Mouse (Mus musculus): ENCODE results near the gene Esrrb. TPM values are rescaled to one million over a fixed set of nuclear protein-coding genes. Genes with fewer than 3 reads are reported as not detected.

The Esrrb gene
- total RNA-seq, 1 experiment, result 120 TPM

GRCm38 (mm10) chr12:86433371-86433821, 72.5 kb downstream of the Esrrb start:
- Histone ChIP-seq H3K4me3 (ENCODE audit: insufficient read depth in 1 of 2, low read depth in 1 of 2, low read length in 2 of 2, poor library complexity in 1 of 2, severe bottlenecking in 1 of 2) (peak overlapping the region in 1 of 2 experiments; percentile 53; a peak in 2 of 4 replicates), H3K27ac (ENCODE audit: insufficient read depth, low read depth, low read length, poor library complexity, severe bottlenecking) (no peak overlapping the region), H3K36me3 (ENCODE audit: control insufficient read depth, insufficient read depth, low read length, poor library complexity, severe bottlenecking) (no peaks in the 10 kb centered on the region), H3K4me1 (ENCODE audit: control insufficient read depth in 2 of 2, insufficient read depth in 2 of 2, low read length in 2 of 2, poor library complexity in 1 of 2) (peaks cover 5 to 11% of the 10 kb centered on the region in 2 experiments; a peak in 2 of 4 replicates), H3K9me3 (ENCODE audit: control insufficient read depth, insufficient read depth, low read depth, low read length) (no peaks in the 10 kb centered on the region), H3K9ac (ENCODE audit: insufficient read depth, low read depth, low read length, poor library complexity, severe bottlenecking) (peak overlapping the region; percentile 42; the same call in 1 of the 2 replicates)
- TF ChIP-seq HCFC1 (IDR thresholded peaks at IDR 0.05; ENCODE audit: borderline replicate concordance, insufficient read depth, low read length) (peak; percentile 32; the same call in 1 of the 2 replicates), ZNF384 (IDR thresholded peaks at IDR 0.05; ENCODE audit: low read depth, low read length) (no peak), MAFK (IDR thresholded peaks at IDR 0.05; ENCODE audit: insufficient read depth, low read depth, low read length) (no peak), CHD2 (IDR thresholded peaks at IDR 0.05; ENCODE audit: low read depth, low read length) (no peak), ZC3H11A (IDR thresholded peaks at IDR 0.05; ENCODE audit: borderline replicate concordance, low read depth, low read length) (0 out of 2 replicates have a peak, but pooled peaks have one; percentile 12)
- DNase-seq (ENCODE audit: low read depth, low spot score), result peak; percentile 86
- in situ Hi-C loops (cut with MboI; ENCODE audit: low sequenced_read_pairs in 2 of 2, unreplicated experiment in 2 of 2), result no loop called here

- no peaks in the 10 kb centered on the region for H3K9me3 ChIP-seq (ENCODE audit: control insufficient read depth, insufficient read depth, low read depth, low read length)
- TF ChIP-seq HCFC1 (IDR thresholded peaks at IDR 0.05; ENCODE audit: borderline replicate concordance, insufficient read depth, low read length), result no peak
- TF ChIP-seq CHD2 (IDR thresholded peaks at IDR 0.05; ENCODE audit: low read depth, low read length), result no peak
- TF ChIP-seq ZNF384 (IDR thresholded peaks at IDR 0.05; ENCODE audit: low read depth, low read length), result no peak
- TF ChIP-seq MAFK (IDR thresholded peaks at IDR 0.05; ENCODE audit: insufficient read depth, low read depth, low read length), result no peak
- no peak for TF ChIP-seq ZC3H11A (IDR thresholded peaks at IDR 0.05; ENCODE audit: borderline replicate concordance, low read depth, low read length)
- no peak overlapping the region for H3K9ac ChIP-seq (ENCODE audit: insufficient read depth, low read depth, low read length, poor library complexity, severe bottlenecking)
- peaks cover 6 to 16% of the 10 kb centered on the region in 2 experiments for H3K4me1 ChIP-seq (ENCODE audit: control insufficient read depth in 2 of 2, insufficient read depth in 2 of 2, low read length in 2 of 2, poor library complexity in 1 of 2)
- no peaks in the 10 kb centered on the region for H3K36me3 ChIP-seq (ENCODE audit: control insufficient read depth, insufficient read depth, low read length, poor library complexity, severe bottlenecking)
- in situ Hi-C loops (cut with MboI; ENCODE audit: low sequenced_read_pairs in 2 of 2, unreplicated experiment in 2 of 2), result no loop called here
- DNase-seq (ENCODE audit: low read depth, low spot score), result no peak
- no peak overlapping the region for H3K27ac ChIP-seq (ENCODE audit: insufficient read depth, low read depth, low read length, poor library complexity, severe bottlenecking)
- H3K4me3 ChIP-seq (ENCODE audit: insufficient read depth in 1 of 2, low read depth in 1 of 2, low read length in 2 of 2, poor library complexity in 1 of 2, severe bottlenecking in 1 of 2), result 0 out of 4 replicates have a peak overlapping the region, but pooled peaks of 1 of the 2 experiments have one; percentile 13
These were observed 74.7 kb downstream of the Esrrb start for GRCm38 (mm10) chr12:86435651-86436050.

DNA sequence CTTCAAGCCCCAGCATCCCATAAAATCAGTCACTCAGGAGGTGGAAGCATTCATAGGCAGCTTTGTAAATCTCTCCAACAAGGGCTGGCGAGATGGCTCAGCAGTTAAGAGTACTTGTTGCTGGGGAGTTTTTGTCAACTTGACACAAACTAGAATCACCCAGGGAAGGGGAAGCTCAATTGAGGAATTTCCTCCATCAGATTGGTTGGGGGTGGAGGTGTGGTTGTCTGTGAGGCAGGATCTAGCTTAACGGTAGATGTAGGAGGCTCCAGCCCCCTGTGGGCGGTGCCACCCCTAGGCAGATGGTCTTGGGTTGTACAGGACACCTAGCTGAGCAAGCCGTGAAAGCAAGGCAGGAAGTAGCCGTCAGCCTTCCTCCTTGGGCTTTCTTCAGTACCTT, 89.9 kb downstream of the Esrrb start:
- no peak for DNase-seq (ENCODE audit: low read depth, low spot score)
- in situ Hi-C loops (cut with MboI; ENCODE audit: low sequenced_read_pairs in 2 of 2, unreplicated experiment in 2 of 2), result no loop called here
- Histone ChIP-seq H3K36me3 (ENCODE audit: control insufficient read depth, insufficient read depth, low read length, poor library complexity, severe bottlenecking) (no peaks in the 10 kb centered on the region), H3K9ac (ENCODE audit: insufficient read depth, low read depth, low read length, poor library complexity, severe bottlenecking) (no peak overlapping the region), H3K4me1 (ENCODE audit: control insufficient read depth in 2 of 2, insufficient read depth in 2 of 2, low read length in 2 of 2, poor library complexity in 1 of 2) (peaks cover 0 to 8% of the 10 kb centered on the region in 2 experiments; a peak in 2 of 4 replicates), H3K27ac (ENCODE audit: insufficient read depth, low read depth, low read length, poor library complexity, severe bottlenecking) (no peak overlapping the region), H3K4me3 (ENCODE audit: insufficient read depth in 1 of 2, low read depth in 1 of 2, low read length in 2 of 2, poor library complexity in 1 of 2, severe bottlenecking in 1 of 2) (no peak overlapping the region), H3K9me3 (ENCODE audit: control insufficient read depth, insufficient read depth, low read depth, low read length) (no peaks in the 10 kb centered on the region)
- TF ChIP-seq MAFK (IDR thresholded peaks at IDR 0.05; ENCODE audit: insufficient read depth, low read depth, low read length) (no peak), CHD2 (IDR thresholded peaks at IDR 0.05; ENCODE audit: low read depth, low read length) (no peak)

DNA sequence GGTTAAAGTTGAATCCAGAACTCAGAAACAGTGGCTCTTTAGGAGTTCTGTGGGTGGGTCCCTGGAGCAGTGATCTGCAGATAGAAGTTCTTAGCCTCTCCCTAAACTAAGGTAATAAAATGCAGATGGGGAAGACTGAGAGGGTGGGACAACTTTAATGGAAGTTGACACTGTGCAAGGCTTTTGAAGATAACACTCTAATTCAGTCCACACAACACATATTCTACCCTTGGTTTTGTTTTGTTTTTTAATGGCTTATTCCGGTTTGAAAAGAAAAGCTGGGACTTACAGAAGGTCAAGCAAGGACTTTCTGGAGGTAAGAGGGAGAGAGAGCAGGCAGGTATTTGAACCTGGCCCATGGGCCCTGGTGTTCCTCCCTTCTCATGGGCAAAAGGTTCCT, 94.1 kb downstream of the Esrrb start:
- Histone ChIP-seq H3K9me3 (ENCODE audit: control insufficient read depth, insufficient read depth, low read depth, low read length) (no peaks in the 10 kb centered on the region), H3K4me3 (ENCODE audit: insufficient read depth in 1 of 2, low read depth in 1 of 2, low read length in 2 of 2, poor library complexity in 1 of 2, severe bottlenecking in 1 of 2) (no peak overlapping the region), H3K4me1 (ENCODE audit: control insufficient read depth in 2 of 2, insufficient read depth in 2 of 2, low read length in 2 of 2, poor library complexity in 1 of 2) (peaks cover 0 to 11% of the 10 kb centered on the region in 2 experiments; a peak in 2 of 4 replicates), H3K9ac (ENCODE audit: insufficient read depth, low read depth, low read length, poor library complexity, severe bottlenecking) (no peak overlapping the region), H3K27ac (ENCODE audit: insufficient read depth, low read depth, low read length, poor library complexity, severe bottlenecking) (no peak overlapping the region; the same call in 1 of the 2 replicates), H3K36me3 (ENCODE audit: control insufficient read depth, insufficient read depth, low read length, poor library complexity, severe bottlenecking) (no peaks in the 10 kb centered on the region; the same call in 1 of the 2 replicates)
- in situ Hi-C loops (cut with MboI; ENCODE audit: low sequenced_read_pairs in 2 of 2, unreplicated experiment in 2 of 2), result no loop called here
- TF ChIP-seq ZNF384 (IDR thresholded peaks at IDR 0.05; ENCODE audit: low read depth, low read length) (no peak), MAFK (IDR thresholded peaks at IDR 0.05; ENCODE audit: insufficient read depth, low read depth, low read length) (no peak), ZC3H11A (IDR thresholded peaks at IDR 0.05; ENCODE audit: borderline replicate concordance, low read depth, low read length) (no peak), CHD2 (IDR thresholded peaks at IDR 0.05; ENCODE audit: low read depth, low read length) (no peak), HCFC1 (IDR thresholded peaks at IDR 0.05; ENCODE audit: borderline replicate concordance, insufficient read depth, low read length) (no peak)
- DNase-seq (ENCODE audit: low read depth, low spot score), result no peak

Data from ES-E14 (cell line).